Mouse (Mus musculus): ENCODE data around the gene Kcnk2.

Gene Kcnk2

GRCm38 (mm10) chr1:189214477-189214876, 187.6 kb downstream of the Kcnk2 start:
- DNase-seq: no peak

GRCm38 (mm10) chr1:189209715-189210108, 192.4 kb downstream of the Kcnk2 start:
- DNase-seq: no peak

- DNase-seq: no peak
Measured at GRCm38 (mm10) chr1:189209029-189209714, 192.9 kb downstream of the Kcnk2 start.

GRCm38 (mm10) chr1:189208605-189209004, 193.5 kb downstream of the Kcnk2 start:
- DNase-seq: no peak

GRCm38 (mm10) chr1:189195758-189196157, 206.3 kb downstream of the Kcnk2 start:
- DNase-seq: no peak

- DNase-seq: no peak
Measured at GRCm38 (mm10) chr1:189187737-189188390, 214.2 kb downstream of the Kcnk2 start.

- no peak for DNase-seq
Measured at GRCm38 (mm10) chr1:189185206-189185750, 216.8 kb downstream of the Kcnk2 start.

- DNase-seq: no peak
Measured at GRCm38 (mm10) chr1:189177746-189178145, 224.3 kb downstream of the Kcnk2 start.

GRCm38 (mm10) chr1:189173479-189173878, 228.6 kb downstream of the Kcnk2 start:
- DNase-seq: no peak

GRCm38 (mm10) chr1:189171138-189171537, 230.9 kb downstream of the Kcnk2 start:
- no peak for DNase-seq

- DNase-seq: no peak
Measured at GRCm38 (mm10) chr1:189165756-189166155, 236.3 kb downstream of the Kcnk2 start.

- DNase-seq: no peak
Measured at GRCm38 (mm10) chr1:189165141-189165540, 236.9 kb downstream of the Kcnk2 start.

GRCm38 (mm10) chr1:189164721-189165120, 237.4 kb downstream of the Kcnk2 start:
- DNase-seq: no peak

GRCm38 (mm10) chr1:189164241-189164640, 237.8 kb downstream of the Kcnk2 start:
- DNase-seq: no peak
